Mouse (Mus musculus): Measurements from ENCODE around the gene Lrp6. TPM values are rescaled to one million over a fixed set of nuclear protein-coding genes. Genes with fewer than 3 reads are reported as not detected.

Lrp6 gene
- polyA plus RNA-seq, 1 experiment, result 38.3 TPM

GRCm38 (mm10) chr6:134540161-134540560, 26.6 kb downstream of the Lrp6 start:
- DNase-seq, result no peak
- TF ChIP-seq CTCF (IDR thresholded peaks at IDR 0.05; ENCODE audit: insufficient read depth, low read length) (no peak), POLR2A (IDR thresholded peaks at IDR 0.05; ENCODE audit: borderline replicate concordance, extremely low read depth, low read depth, low read length) (no peak)
- H3K4me3 ChIP-seq (replicated peaks; ENCODE audit: extremely low read depth, low read depth, low read length), result no peak overlapping the region
- H3K4me1 ChIP-seq (ENCODE audit: control insufficient read depth, insufficient read depth, low read length), result peaks cover 13% of the 10 kb centered on the region
- WGBS, result 93% methylated on average over 6 of the region's 6 CpGs

DNA sequence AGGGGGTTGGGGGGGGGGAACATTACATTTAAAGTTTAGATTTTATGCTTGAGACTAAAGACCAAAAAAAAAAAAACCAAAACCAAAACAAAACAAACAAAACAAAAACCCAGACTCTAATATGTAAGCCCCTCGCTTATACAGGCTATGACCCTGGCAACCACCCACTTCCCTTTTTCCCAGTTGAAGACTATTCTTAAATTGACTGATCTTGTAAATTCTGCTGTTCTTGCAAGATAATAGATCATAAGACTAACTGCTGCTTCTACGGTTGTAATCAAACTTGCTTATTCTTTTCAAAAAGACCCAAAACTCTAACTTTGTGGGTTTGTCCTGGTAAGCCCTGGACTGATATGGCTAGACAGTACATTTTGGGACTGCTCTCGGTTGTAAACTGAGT, 27.3 kb downstream of the Lrp6 start:
- TF ChIP-seq CTCF (IDR thresholded peaks at IDR 0.05; ENCODE audit: insufficient read depth, low read length) (no peak), POLR2A (IDR thresholded peaks at IDR 0.05; ENCODE audit: borderline replicate concordance, extremely low read depth, low read depth, low read length) (no peak)
- WGBS, result 87% methylated on average over 3 of the region's 3 CpGs
- Histone ChIP-seq H3K4me3 (replicated peaks; ENCODE audit: extremely low read depth, low read depth, low read length) (no peak overlapping the region), H3K4me1 (ENCODE audit: control insufficient read depth, insufficient read depth, low read length) (peaks cover 10% of the 10 kb centered on the region)
- no peak for DNase-seq

- Histone ChIP-seq H3K4me1 (ENCODE audit: control insufficient read depth, insufficient read depth, low read length) (peaks cover 7% of the 10 kb centered on the region; the same call in 1 of the 2 replicates), H3K4me3 (replicated peaks; ENCODE audit: extremely low read depth, low read depth, low read length) (no peak overlapping the region)
- 81% methylated on average over 4 of the region's 4 CpGs for WGBS
- DNase-seq, result no peak
- TF ChIP-seq CTCF (IDR thresholded peaks at IDR 0.05; ENCODE audit: insufficient read depth, low read length) (no peak), POLR2A (IDR thresholded peaks at IDR 0.05; ENCODE audit: borderline replicate concordance, extremely low read depth, low read depth, low read length) (no peak)
These were observed 28.0 kb downstream of the Lrp6 start for GRCm38 (mm10) chr6:134538805-134539204.

GRCm38 (mm10) chr6:134537461-134538117, 29.2 kb downstream of the Lrp6 start:
- Histone ChIP-seq H3K4me3 (replicated peaks; ENCODE audit: extremely low read depth, low read depth, low read length) (no peak overlapping the region), H3K4me1 (ENCODE audit: control insufficient read depth, insufficient read depth, low read length) (peaks cover 5% of the 10 kb centered on the region; the same call in 1 of the 2 replicates)
- WGBS, result 67% methylated on average over 10 of the region's 10 CpGs
- no peak for DNase-seq
- TF ChIP-seq POLR2A (IDR thresholded peaks at IDR 0.05; ENCODE audit: borderline replicate concordance, extremely low read depth, low read depth, low read length) (no peak), CTCF (IDR thresholded peaks at IDR 0.05; ENCODE audit: insufficient read depth, low read length) (no peak)

DNA sequence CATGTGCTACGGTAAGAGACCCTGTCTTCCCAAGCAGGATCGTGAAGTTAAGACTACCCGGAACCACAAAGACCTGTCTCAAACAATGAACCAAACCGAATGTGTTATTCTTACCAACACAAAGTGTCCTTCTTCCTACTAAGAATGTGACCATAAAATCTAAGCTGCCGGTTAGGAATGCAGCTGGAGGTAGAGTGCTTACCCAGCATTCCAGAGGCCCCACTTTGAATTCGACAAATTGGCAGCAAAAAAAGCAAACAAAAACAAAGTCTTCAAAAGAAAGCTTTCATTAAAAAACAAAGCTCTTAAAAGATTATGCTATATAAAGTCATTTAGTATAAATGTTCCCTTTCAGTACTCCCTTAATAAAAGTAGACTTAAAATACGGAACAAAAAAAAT, 31.6 kb downstream of the Lrp6 start:
- no peak overlapping the region for H3K4me3 ChIP-seq (replicated peaks; ENCODE audit: extremely low read depth, low read depth, low read length)
- WGBS, result 53% methylated on average over 7 of the region's 7 CpGs
- TF ChIP-seq CTCF (IDR thresholded peaks at IDR 0.05; ENCODE audit: insufficient read depth, low read length), result no peak
- no peak for TF ChIP-seq POLR2A (IDR thresholded peaks at IDR 0.05; ENCODE audit: borderline replicate concordance, extremely low read depth, low read depth, low read length)
- peaks cover 5% of the 10 kb centered on the region for H3K4me1 ChIP-seq (ENCODE audit: control insufficient read depth, insufficient read depth, low read length)
- DNase-seq, result no peak

DNA sequence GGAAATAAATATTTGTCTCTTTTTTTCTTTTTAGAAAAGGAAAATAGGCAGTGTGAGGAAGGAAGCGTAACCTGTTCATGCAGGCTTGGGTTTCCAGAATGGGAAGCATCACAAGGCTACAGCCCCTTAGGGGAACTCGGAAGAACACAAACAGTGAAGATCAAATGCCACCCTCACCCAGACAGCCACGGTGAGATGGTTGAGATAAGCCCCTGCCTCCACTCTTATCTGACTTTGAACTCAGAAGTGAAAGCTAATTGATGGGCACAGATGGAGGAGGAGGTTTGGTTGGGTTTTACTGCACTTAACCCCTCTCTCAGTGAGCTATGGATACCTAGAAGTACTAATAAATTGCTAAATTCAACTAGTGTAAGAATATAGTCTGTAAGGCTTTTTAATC, 33.7 kb downstream of the Lrp6 start:
- TF ChIP-seq CTCF (IDR thresholded peaks at IDR 0.05; ENCODE audit: insufficient read depth, low read length) (no peak), POLR2A (IDR thresholded peaks at IDR 0.05; ENCODE audit: borderline replicate concordance, extremely low read depth, low read depth, low read length) (no peak)
- peaks cover 4% of the 10 kb centered on the region for H3K4me1 ChIP-seq (ENCODE audit: control insufficient read depth, insufficient read depth, low read length)
- no peak overlapping the region for H3K4me3 ChIP-seq (replicated peaks; ENCODE audit: extremely low read depth, low read depth, low read length)
- 38% methylated on average over 3 of the region's 3 CpGs for WGBS
- DNase-seq, result no peak

- DNase-seq, result no peak
- TF ChIP-seq POLR2A (IDR thresholded peaks at IDR 0.05; ENCODE audit: borderline replicate concordance, extremely low read depth, low read depth, low read length) (no peak), CTCF (IDR thresholded peaks at IDR 0.05; ENCODE audit: insufficient read depth, low read length) (no peak)
- H3K4me3 ChIP-seq (replicated peaks; ENCODE audit: extremely low read depth, low read depth, low read length), result no peak overlapping the region
- WGBS, result 29% methylated on average over 1 of the region's 1 CpGs
- H3K4me1 ChIP-seq (ENCODE audit: control insufficient read depth, insufficient read depth, low read length), result peaks cover 13% of the 10 kb centered on the region
These were observed 34.8 kb downstream of the Lrp6 start for GRCm38 (mm10) chr6:134531950-134532349.

DNA sequence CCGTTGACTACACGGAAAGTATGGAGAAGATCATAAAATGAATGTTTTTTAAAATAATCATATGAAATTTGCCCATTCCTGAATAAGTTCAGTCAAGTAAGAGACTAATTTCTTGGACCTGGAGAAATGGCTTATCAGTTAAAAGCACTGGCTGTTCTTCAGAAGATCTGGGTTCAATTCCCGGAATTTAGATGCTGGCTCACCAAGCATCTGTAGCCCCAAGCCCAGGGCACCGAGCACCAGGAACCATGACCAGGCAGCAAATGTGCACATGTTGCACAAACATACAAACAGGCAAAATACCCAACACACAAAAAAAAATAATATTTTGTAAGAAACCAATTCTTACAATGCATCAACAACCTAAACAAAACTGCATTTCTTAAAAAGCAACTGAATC, 37.4 kb downstream of the Lrp6 start:
- whole genome bisulfite sequencing, result 93% methylated on average over 4 of the region's 4 CpGs
- TF ChIP-seq CTCF (IDR thresholded peaks at IDR 0.05; ENCODE audit: insufficient read depth, low read length), result no peak
- no peak for TF ChIP-seq POLR2A (IDR thresholded peaks at IDR 0.05; ENCODE audit: borderline replicate concordance, extremely low read depth, low read depth, low read length)
- peaks cover 18% of the 10 kb centered on the region for H3K4me1 ChIP-seq (ENCODE audit: control insufficient read depth, insufficient read depth, low read length)
- no peak for DNase-seq
- no peak overlapping the region for H3K4me3 ChIP-seq (replicated peaks; ENCODE audit: extremely low read depth, low read depth, low read length)

- 95% methylated on average over 7 of the region's 7 CpGs for WGBS
- no peak for DNase-seq
- peaks cover 22% of the 10 kb centered on the region for H3K4me1 ChIP-seq (ENCODE audit: control insufficient read depth, insufficient read depth, low read length)
- H3K4me3 ChIP-seq (replicated peaks; ENCODE audit: extremely low read depth, low read depth, low read length), result no peak overlapping the region
- no peak for TF ChIP-seq CTCF (IDR thresholded peaks at IDR 0.05; ENCODE audit: insufficient read depth, low read length)
- no peak for TF ChIP-seq POLR2A (IDR thresholded peaks at IDR 0.05; ENCODE audit: borderline replicate concordance, extremely low read depth, low read depth, low read length)
These were observed 38.4 kb downstream of the Lrp6 start for GRCm38 (mm10) chr6:134528396-134528795.

DNA sequence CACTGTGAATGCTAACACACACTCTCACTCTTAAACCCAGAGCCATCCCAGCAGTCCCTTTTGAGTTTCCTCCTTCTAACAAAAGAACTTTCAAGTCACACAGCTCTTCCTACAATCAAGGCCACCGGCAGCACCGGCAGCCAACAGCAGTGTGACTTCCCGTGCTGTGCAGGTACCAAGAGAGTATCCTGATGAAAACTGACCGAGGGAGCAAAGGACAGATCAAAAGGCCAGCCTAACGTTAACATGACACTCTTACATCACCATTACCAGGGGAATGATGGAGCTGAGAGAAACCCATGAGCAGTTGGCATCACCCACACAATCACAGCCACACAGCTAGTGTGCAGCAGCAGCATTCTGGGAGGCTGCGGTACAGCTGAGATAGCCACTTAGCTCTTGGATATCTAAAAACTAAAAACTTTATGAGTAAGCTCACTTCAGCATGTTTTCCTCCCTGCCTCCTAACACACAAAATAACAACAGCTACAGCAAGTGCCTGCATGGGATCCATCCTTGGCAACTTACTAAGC, 39.1 kb downstream of the Lrp6 start:
- WGBS, result 31% methylated on average over 6 of the region's 6 CpGs
- no peak for DNase-seq
- H3K4me3 ChIP-seq (replicated peaks; ENCODE audit: extremely low read depth, low read depth, low read length), result no peak overlapping the region
- TF ChIP-seq CTCF (IDR thresholded peaks at IDR 0.05; ENCODE audit: insufficient read depth, low read length) (no peak), POLR2A (IDR thresholded peaks at IDR 0.05; ENCODE audit: borderline replicate concordance, extremely low read depth, low read depth, low read length) (no peak)
- H3K4me1 ChIP-seq (ENCODE audit: control insufficient read depth, insufficient read depth, low read length), result peaks cover 22% of the 10 kb centered on the region

Measured in lung, adult 2 months (tissue).